Mouse (Mus musculus): ENCODE results near the gene App. TPM values are rescaled to one million over a fixed set of nuclear protein-coding genes. Genes with fewer than 3 reads are reported as not detected.

The App gene
- polyA plus RNA-seq, 1 experiment, result 207 TPM

DNA sequence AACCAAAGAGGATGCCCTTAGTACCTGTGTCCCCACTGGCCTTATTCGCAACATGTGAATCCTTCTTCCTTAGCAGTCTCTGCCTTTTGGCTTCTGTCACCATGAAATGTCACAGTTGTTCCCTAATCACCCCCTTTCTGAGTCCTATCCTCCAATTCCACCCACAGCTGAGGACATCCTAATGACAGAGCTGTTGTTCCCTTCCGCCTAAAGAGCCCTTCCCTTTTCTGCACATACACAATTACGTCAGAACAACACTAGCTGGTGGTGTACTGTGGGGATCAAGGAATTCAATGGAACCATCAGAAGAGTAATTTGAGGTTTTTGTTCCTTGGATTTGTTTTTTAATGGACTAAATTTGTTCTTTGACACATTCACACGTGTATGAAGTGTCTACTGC, 48.9 kb downstream of the App start:
- TF ChIP-seq CEBPB (IDR thresholded peaks at IDR 0.05; ENCODE audit: insufficient read depth, poor library complexity, severe bottlenecking) (no peak), E2F4 (IDR thresholded peaks at IDR 0.05; ENCODE audit: insufficient read depth) (no peak), MYOG (IDR thresholded peaks at IDR 0.05; ENCODE audit: control insufficient read depth in 1 of 3, insufficient read depth in 1 of 3, insufficient read length in 2 of 3, low read depth in 2 of 3) (no peak), MAX (IDR thresholded peaks at IDR 0.05; ENCODE audit: low read depth) (no peak), TCF12 (IDR thresholded peaks at IDR 0.05; ENCODE audit: insufficient read depth, poor library complexity, severe bottlenecking) (no peak), REST (IDR thresholded peaks at IDR 0.05; ENCODE audit: insufficient read depth, insufficient read length) (no peak), TCF3 (IDR thresholded peaks at IDR 0.05; ENCODE audit: insufficient read length, low read depth) (no peak), SRF (IDR thresholded peaks at IDR 0.05; ENCODE audit: control insufficient read depth, insufficient read length, low read depth) (no peak), POLR2AphosphoS2 (IDR thresholded peaks at IDR 0.05; ENCODE audit: insufficient read length, low read depth) (no peak), MYOD1 (IDR thresholded peaks at IDR 0.05; ENCODE audit: control insufficient read depth in 1 of 3, insufficient read length in 2 of 3, low read depth in 2 of 3) (no peak), POLR2A (IDR thresholded peaks at IDR 0.05; ENCODE audit: insufficient read length, low read depth) (no peak), USF1 (IDR thresholded peaks at IDR 0.05; ENCODE audit: low read depth) (no peak)
- Histone ChIP-seq H3K79me2 (ENCODE audit: control insufficient read depth, insufficient read depth) (peaks cover 50% of the 10 kb centered on the region), H3ac (ENCODE audit: control insufficient read depth, insufficient read length) (no peak overlapping the region)

DNA sequence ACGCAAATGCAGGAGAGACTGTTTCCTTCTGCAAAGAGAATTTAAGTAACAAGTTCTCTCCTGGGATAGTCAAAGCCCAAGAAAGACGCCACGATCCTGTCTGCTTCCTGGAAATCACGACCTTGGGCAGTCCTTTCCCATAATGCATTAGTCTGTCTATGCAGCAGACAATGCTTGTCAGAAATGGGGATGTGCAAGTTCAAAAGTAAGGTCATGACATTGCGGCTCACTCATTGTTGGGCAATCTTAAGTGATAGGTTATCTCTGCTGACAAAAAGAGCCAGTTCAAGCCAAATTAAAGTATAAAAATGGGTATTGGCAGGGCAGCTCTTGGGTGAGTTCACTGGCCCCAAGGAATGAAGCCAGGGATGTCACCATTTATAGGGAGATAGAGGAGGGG, 51.6 kb downstream of the App start:
- Histone ChIP-seq H3K4me3 (no peak overlapping the region), H3K4me2 (ENCODE audit: low read depth) (no peak overlapping the region), H3K27me3 (ENCODE audit: control insufficient read depth, insufficient read depth, insufficient read length) (no peaks in the 10 kb centered on the region), H3K79me2 (ENCODE audit: control insufficient read depth, insufficient read depth) (peaks cover 24% of the 10 kb centered on the region), H3ac (ENCODE audit: control insufficient read depth, insufficient read length) (no peak overlapping the region), H3K36me3 (ENCODE audit: control insufficient read depth, insufficient read depth) (peaks cover 10% of the 10 kb centered on the region)
- TF ChIP-seq REST (IDR thresholded peaks at IDR 0.05; ENCODE audit: insufficient read depth, insufficient read length), result no peak
- TF ChIP-seq MYOG (IDR thresholded peaks at IDR 0.05; ENCODE audit: control insufficient read depth in 1 of 3, insufficient read depth in 1 of 3, insufficient read length in 2 of 3, low read depth in 2 of 3), result no peak
- no peak for TF ChIP-seq SRF (IDR thresholded peaks at IDR 0.05; ENCODE audit: control insufficient read depth, insufficient read length, low read depth)
- no peak for TF ChIP-seq TCF3 (IDR thresholded peaks at IDR 0.05; ENCODE audit: insufficient read length, low read depth)
- no peak for TF ChIP-seq POLR2AphosphoS2 (IDR thresholded peaks at IDR 0.05; ENCODE audit: insufficient read length, low read depth)

More for the DNA sequence above, 48.9 kb downstream of the App start:
- Histone ChIP-seq H3K36me3 (ENCODE audit: control insufficient read depth, insufficient read depth) (peaks cover 8% of the 10 kb centered on the region), H3K27me3 (ENCODE audit: control insufficient read depth, insufficient read depth, insufficient read length) (no peaks in the 10 kb centered on the region), H3K4me3 (no peak overlapping the region), H3K4me2 (ENCODE audit: low read depth) (no peak overlapping the region)

DNA sequence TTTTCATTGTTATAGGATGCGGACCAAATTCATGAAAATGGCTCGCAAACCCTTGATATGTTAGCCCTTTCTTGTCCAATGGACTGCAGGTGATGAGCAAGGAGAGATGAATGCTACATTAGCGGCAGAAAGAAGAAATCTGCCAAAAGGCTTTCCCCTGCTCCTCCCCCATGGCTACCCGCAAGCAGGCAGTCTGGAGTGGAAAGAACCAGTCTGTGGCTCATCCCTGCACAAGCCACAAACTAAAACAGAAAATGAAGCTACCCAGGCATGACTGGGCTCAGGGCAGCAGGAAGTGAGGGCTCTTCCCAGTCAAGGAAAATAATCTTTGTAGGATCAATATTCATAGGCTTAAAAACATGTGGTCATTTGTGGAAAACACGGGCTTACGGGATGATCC, 54.6 kb downstream of the App start:
- no peak for TF ChIP-seq POLR2A (IDR thresholded peaks at IDR 0.05; ENCODE audit: insufficient read length, low read depth)
- no peak for TF ChIP-seq REST (IDR thresholded peaks at IDR 0.05; ENCODE audit: insufficient read depth, insufficient read length)
- TF ChIP-seq E2F4 (IDR thresholded peaks at IDR 0.05; ENCODE audit: insufficient read depth), result no peak
- no peak for TF ChIP-seq MYOG (IDR thresholded peaks at IDR 0.05; ENCODE audit: control insufficient read depth in 1 of 3, insufficient read depth in 1 of 3, insufficient read length in 2 of 3, low read depth in 2 of 3)
- no peak for TF ChIP-seq POLR2AphosphoS2 (IDR thresholded peaks at IDR 0.05; ENCODE audit: insufficient read length, low read depth)
- TF ChIP-seq SRF (IDR thresholded peaks at IDR 0.05; ENCODE audit: control insufficient read depth, insufficient read length, low read depth), result no peak
- no peak for TF ChIP-seq USF1 (IDR thresholded peaks at IDR 0.05; ENCODE audit: low read depth)
- TF ChIP-seq TCF3 (IDR thresholded peaks at IDR 0.05; ENCODE audit: insufficient read length, low read depth), result no peak
- TF ChIP-seq CEBPB (IDR thresholded peaks at IDR 0.05; ENCODE audit: insufficient read depth, poor library complexity, severe bottlenecking), result no peak
- TF ChIP-seq MYOD1 (IDR thresholded peaks at IDR 0.05; ENCODE audit: control insufficient read depth in 1 of 3, insufficient read length in 2 of 3, low read depth in 2 of 3), result no peak
- TF ChIP-seq TCF12 (IDR thresholded peaks at IDR 0.05; ENCODE audit: insufficient read depth, poor library complexity, severe bottlenecking), result no peak
- no peak for TF ChIP-seq MAX (IDR thresholded peaks at IDR 0.05; ENCODE audit: low read depth)
- Histone ChIP-seq H3K4me3 (no peak overlapping the region), H3K36me3 (ENCODE audit: control insufficient read depth, insufficient read depth) (peaks cover 10% of the 10 kb centered on the region), H3ac (ENCODE audit: control insufficient read depth, insufficient read length) (no peak overlapping the region), H3K27me3 (ENCODE audit: control insufficient read depth, insufficient read depth, insufficient read length) (no peaks in the 10 kb centered on the region), H3K79me2 (ENCODE audit: control insufficient read depth, insufficient read depth) (peaks cover 7% of the 10 kb centered on the region), H3K4me2 (ENCODE audit: low read depth) (no peak overlapping the region)

DNA sequence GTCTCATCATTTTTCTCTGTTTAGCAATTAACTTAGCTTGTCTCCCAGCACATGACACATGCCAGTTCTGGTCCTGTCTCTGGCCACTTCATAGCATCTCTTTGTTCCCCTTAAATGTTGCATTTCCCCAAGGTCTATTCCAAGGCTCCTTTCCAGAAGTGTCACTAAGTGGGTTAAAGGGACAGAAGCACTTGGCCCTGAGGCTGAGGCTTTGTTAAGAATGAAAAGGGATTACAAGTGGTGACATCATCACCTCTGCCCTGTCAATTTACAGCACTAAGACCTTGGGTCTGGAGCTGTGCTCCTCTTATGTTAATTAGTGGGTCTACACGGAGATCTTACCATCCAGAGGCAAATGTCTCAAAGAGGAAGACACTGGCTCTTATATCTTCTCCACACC, 56.0 kb downstream of the App start:
- Histone ChIP-seq H3K27me3 (ENCODE audit: control insufficient read depth, insufficient read depth, insufficient read length) (no peaks in the 10 kb centered on the region), H3K79me2 (ENCODE audit: control insufficient read depth, insufficient read depth) (peaks cover 21% of the 10 kb centered on the region), H3K4me3 (no peak overlapping the region), H3K36me3 (ENCODE audit: control insufficient read depth, insufficient read depth) (peaks cover 10% of the 10 kb centered on the region), H3K4me2 (ENCODE audit: low read depth) (no peak overlapping the region), H3ac (ENCODE audit: control insufficient read depth, insufficient read length) (no peak overlapping the region)
- TF ChIP-seq MYOG (IDR thresholded peaks at IDR 0.05; ENCODE audit: control insufficient read depth in 1 of 3, insufficient read depth in 1 of 3, insufficient read length in 2 of 3, low read depth in 2 of 3) (no peak), CEBPB (IDR thresholded peaks at IDR 0.05; ENCODE audit: insufficient read depth, poor library complexity, severe bottlenecking) (peak; percentile 57; the same call in 1 of the 2 replicates)

DNA sequence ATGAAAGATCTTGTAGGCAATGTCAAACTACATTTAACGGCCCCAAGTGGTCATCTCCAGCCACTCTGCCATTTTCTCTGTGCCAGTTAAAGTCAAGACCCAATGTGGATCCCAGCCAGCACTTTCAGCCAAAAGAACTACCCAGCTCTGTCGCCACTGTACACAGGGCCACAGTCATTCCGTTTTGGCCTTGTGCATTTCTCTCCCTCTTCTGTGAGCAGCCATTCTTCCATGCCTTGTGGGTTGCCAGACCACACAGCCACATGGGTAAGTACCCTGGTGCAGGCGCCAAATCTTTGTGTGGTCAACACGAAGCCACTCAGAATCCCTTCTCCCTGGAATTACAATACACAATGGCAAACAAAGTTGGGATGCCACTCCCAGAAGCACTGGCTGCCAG, 57.7 kb downstream of the App start:
- H3K4me3 ChIP-seq, result no peak overlapping the region
- H3K36me3 ChIP-seq (ENCODE audit: control insufficient read depth, insufficient read depth), result peaks cover 10% of the 10 kb centered on the region
- H3ac ChIP-seq (ENCODE audit: control insufficient read depth, insufficient read length), result no peak overlapping the region
- H3K4me2 ChIP-seq (ENCODE audit: low read depth), result no peak overlapping the region
- no peaks in the 10 kb centered on the region for H3K27me3 ChIP-seq (ENCODE audit: control insufficient read depth, insufficient read depth, insufficient read length)
- no peak for TF ChIP-seq CEBPB (IDR thresholded peaks at IDR 0.05; ENCODE audit: insufficient read depth, poor library complexity, severe bottlenecking)
- TF ChIP-seq MYOD1 (IDR thresholded peaks at IDR 0.05; ENCODE audit: control insufficient read depth in 1 of 3, insufficient read length in 2 of 3, low read depth in 2 of 3), result no peak
- no peak for TF ChIP-seq USF1 (IDR thresholded peaks at IDR 0.05; ENCODE audit: low read depth)
- no peak for TF ChIP-seq E2F4 (IDR thresholded peaks at IDR 0.05; ENCODE audit: insufficient read depth)
- no peak for TF ChIP-seq POLR2A (IDR thresholded peaks at IDR 0.05; ENCODE audit: insufficient read length, low read depth)
- no peak for TF ChIP-seq REST (IDR thresholded peaks at IDR 0.05; ENCODE audit: insufficient read depth, insufficient read length)
- H3K79me2 ChIP-seq (ENCODE audit: control insufficient read depth, insufficient read depth), result peaks cover 36% of the 10 kb centered on the region

Measured in myocyte (in vitro differentiated cells).